Mouse (Mus musculus) liver, postnatal 0 days (tissue): ENCODE results near the gene Tescl. TPM values are rescaled to one million over a fixed set of nuclear protein-coding genes. Genes with fewer than 3 reads are reported as not detected.
A peak's percentile ranks its signal among the peaks of the same experiment; 100 is the strongest.

Source experiments
- ATAC-seq: fragments of 200-750 bp; cut with Nextera tagmentation; 2 replicates; pipeline ENCODE4 v1.8.0; 2017; ENCODE audit warnings: mild to moderate bottlenecking, moderate library complexity
- DNase-seq: peaks from one replicate; pipeline ENCODE4 v3.0.0-alpha.2; 2016
- H3K27ac ChIP-seq: fragments of 300-500 bp; sonication (generic); 2 replicates; pipeline ENCODE4 v1.5.1; 2014; ENCODE audit warnings: antibody characterized with exemption, moderate library complexity, mild to moderate bottlenecking, low read depth
- H3K27me3 ChIP-seq: fragments of 300-500 bp; sonication (generic); 2 replicates; pipeline ENCODE4 v1.6.1; 2014; ENCODE audit warnings: low read length, control low read depth, mixed read lengths; ENCODE audit not compliant: insufficient read depth
- H3K36me3 ChIP-seq: fragments of 300-500 bp; sonication (generic); replicated peaks from 2 replicates; pipeline ENCODE4 v1.6.1; 2014; ENCODE audit warnings: mild to moderate bottlenecking, control low read depth, low read length, moderate library complexity, mixed read lengths; ENCODE audit not compliant: insufficient read depth
- H3K4me1 ChIP-seq: fragments of 300-500 bp; sonication (generic); 2 replicates; pipeline ENCODE4 v1.6.1; 2014; ENCODE audit warnings: antibody characterized with exemption, mild to moderate bottlenecking, control low read depth; ENCODE audit not compliant: insufficient read depth
- H3K4me2 ChIP-seq: fragments of 300-500 bp; sonication (generic); 2 replicates; pipeline ENCODE4 v1.6.1; 2014; ENCODE audit warnings: low read depth, mild to moderate bottlenecking, low read length, moderate library complexity, mixed read lengths
- H3K4me3 ChIP-seq: fragments of 300-500 bp; sonication (generic); 2 replicates; pipeline ENCODE4 v1.5.1; 2014; ENCODE audit warnings: low read depth, low read length
- H3K9ac ChIP-seq: fragments of 300-500 bp; sonication (generic); replicated peaks from 2 replicates; pipeline ENCODE4 v1.6.1; 2014; ENCODE audit warnings: mild to moderate bottlenecking, moderate library complexity
- H3K9me3 ChIP-seq: fragments of 300-500 bp; sonication (generic); 2 replicates; pipeline ENCODE4 v1.6.1; 2016; ENCODE audit warnings: mild to moderate bottlenecking, control low read depth, low read length, mixed read lengths
- CTCF ChIP-seq: sonication (generic); IDR thresholded peaks from 2 replicates; pipeline ENCODE4 v1.5.1; 2016; ENCODE audit warnings: antibody characterized with exemption, low read depth
- EP300 ChIP-seq: IDR thresholded peaks from 2 replicates; pipeline ENCODE4 v1.6.1; 2016; ENCODE audit warnings: antibody characterized with exemption, low read depth, mild to moderate bottlenecking
- WGBS: fragments of 180-500 bp; shearing (Covaris S2); extraction: QIAGEN DNeasy Blood & Tissue Kit; methylation state at CpG from one replicate; pipeline ENCODE4 v1.1.7; 2014; ENCODE audit not compliant: insufficient replicate concordance; 5-methylcytosine and 5-hydroxymethylcytosine counted together
- polyA plus RNA-seq: library from polyadenylated mRNA; unstranded; fragments of >200 nt; fragmentation: Nextera tagmentation; extraction: Ambion mirVana; gene quantifications from 2 replicates; pipeline ENCODE4 v1.2.1, GENCODE M21; 2015

Gene Tescl
- polyA plus RNA-seq, 1 experiment from 2014 or later = not detected

DNA sequence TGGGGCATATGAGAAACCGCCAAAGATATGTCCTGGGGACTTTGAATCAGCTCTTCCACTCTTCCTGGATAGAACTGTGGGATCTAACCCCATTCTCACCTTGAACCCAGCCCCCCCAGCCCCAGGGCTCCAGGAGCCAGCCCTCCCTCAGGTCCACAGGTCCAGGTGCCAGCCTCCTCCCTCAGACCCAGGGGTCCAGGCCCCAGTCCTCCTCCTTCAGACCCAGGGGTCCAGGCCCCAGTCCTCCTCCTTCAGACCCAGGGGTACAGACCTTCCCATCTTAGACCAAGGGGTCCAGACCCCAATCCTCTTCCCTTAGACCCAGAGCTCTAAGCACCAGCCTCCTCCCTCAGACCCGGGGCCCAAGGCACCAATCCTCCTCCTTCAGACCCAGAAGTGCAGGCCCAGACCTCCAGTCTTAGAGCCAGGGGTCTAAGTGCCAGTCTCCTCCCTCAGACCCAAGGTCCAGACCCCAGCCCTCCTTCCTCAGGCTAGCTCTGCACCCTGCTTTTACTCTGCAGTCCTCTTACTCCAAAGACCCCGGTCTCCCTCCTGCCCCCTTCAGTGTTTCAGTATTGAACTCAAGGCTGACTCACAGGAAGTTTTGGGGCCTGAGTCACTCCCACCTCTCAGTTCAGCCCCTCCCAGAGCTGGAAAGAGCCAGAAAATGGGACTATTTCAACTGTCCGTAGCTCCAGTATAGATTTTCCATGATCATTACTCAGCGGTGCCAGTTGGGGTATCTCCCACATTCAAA lies 31.7 kb upstream of the Tescl start:
- peaks cover 25% of the 10 kb centered on the region for H3K4me1 ChIP-seq
- TF ChIP-seq CTCF (no peak), EP300 (no peak)
- no peaks in the 10 kb centered on the region for H3K27me3 ChIP-seq
- ATAC-seq (no peak), DNase-seq (no peak)
- H3K27ac ChIP-seq = 0 out of 2 replicates have a peak overlapping the region, but pooled peaks have one; percentile 24
- H3K9me3 ChIP-seq = no peaks in the 10 kb centered on the region
- no peaks in the 10 kb centered on the region for H3K36me3 ChIP-seq
- H3K9ac ChIP-seq = peak overlapping the region; percentile 11; the same call in 1 of the 2 replicates
- H3K4me2 ChIP-seq = no peak overlapping the region
- WGBS = 65% methylated on average over 5 of the region's 5 CpGs
- H3K4me3 ChIP-seq = no peak overlapping the region

DNA sequence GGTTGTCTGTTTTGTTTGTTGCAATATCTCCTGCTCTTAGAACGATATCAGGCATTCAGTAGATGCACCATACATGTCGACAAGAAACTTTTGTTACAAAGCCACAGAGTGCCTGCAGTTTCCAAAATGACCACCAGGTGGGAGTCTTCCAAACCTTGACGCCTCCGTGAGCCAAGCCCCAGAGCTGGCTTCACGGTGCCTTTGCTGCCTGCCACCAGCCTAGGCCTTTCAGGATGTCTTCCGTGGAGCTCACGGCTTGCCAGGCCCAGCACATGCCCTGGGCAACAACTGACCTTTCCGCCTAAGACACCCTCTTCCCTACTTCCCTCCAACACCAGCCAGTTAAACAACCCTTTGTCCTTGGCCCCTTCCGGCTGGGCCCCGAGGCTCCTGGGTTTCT lies 31.1 kb upstream of the Tescl start:
- Histone ChIP-seq H3K27me3 (no peaks in the 10 kb centered on the region), H3K4me3 (no peak overlapping the region), H3K27ac (0 out of 2 replicates have a peak overlapping the region, but pooled peaks have one; percentile 24), H3K9me3 (no peaks in the 10 kb centered on the region), H3K4me2 (peak overlapping the region; percentile 48; the same call in 1 of the 2 replicates), H3K9ac (no peak overlapping the region; the same call in 1 of the 2 replicates), H3K36me3 (no peaks in the 10 kb centered on the region), H3K4me1 (peaks cover 19% of the 10 kb centered on the region)
- peak; percentile 96 for TF ChIP-seq CTCF
- no peak for TF ChIP-seq EP300
- DNase-seq (peak; percentile 91), ATAC-seq (peak; percentile 65)
- WGBS = 16% methylated on average over 10 of the region's 10 CpGs

DNA sequence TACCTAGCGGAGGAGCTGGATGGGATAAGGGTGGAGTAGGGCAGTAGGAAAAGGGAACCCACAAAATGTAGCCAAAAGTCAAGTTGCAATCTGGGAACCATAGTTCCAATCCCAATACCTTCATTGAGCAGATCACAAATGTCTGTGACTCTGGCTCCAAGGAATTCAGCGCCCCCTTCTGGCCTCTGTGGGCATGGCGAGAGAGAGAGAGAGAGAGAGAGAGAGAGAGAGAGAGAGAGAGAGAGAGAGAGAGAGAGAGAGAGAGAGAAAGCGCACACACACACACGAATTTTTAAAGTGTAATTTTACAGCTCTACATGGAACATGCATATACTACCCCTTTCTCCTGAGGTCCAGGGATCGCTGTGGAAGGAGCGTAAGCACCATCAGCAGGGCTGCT lies 29.5 kb upstream of the Tescl start:
- DNase-seq (peak; percentile 67), ATAC-seq (no peak)
- H3K27me3 ChIP-seq = no peaks in the 10 kb centered on the region
- H3K27ac ChIP-seq = no peak overlapping the region
- no peak overlapping the region for H3K9ac ChIP-seq
- H3K4me1 ChIP-seq = peaks cover 14% of the 10 kb centered on the region
- H3K9me3 ChIP-seq = no peaks in the 10 kb centered on the region
- H3K36me3 ChIP-seq = no peaks in the 10 kb centered on the region
- H3K4me3 ChIP-seq = no peak overlapping the region
- H3K4me2 ChIP-seq = no peak overlapping the region
- 22% methylated on average over 6 of the region's 7 CpGs for WGBS
- TF ChIP-seq CTCF = peak; percentile 66
- no peak for TF ChIP-seq EP300

DNA sequence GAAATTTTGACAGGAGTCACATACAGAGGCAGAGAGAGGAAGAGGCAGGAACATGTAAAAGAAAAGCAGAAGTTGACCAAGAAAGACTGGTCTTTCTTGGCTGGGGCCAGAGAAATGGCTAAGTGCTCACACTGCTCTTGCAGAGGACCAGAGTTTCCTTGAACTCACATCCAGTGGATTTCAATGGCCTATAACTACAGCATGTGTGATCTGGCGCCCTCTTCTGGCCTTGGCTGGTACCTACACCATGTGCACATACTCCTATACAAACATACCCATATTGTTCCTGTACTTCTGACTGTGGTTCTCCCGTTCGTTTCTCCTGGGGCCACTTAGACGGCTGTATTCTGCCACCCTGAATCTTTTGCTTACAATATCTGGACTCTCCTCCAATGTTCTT lies 27.3 kb upstream of the Tescl start:
- peaks cover 4% of the 10 kb centered on the region for H3K4me1 ChIP-seq
- no peak overlapping the region for H3K4me2 ChIP-seq
- ATAC-seq (no peak), DNase-seq (peak; percentile 45)
- H3K36me3 ChIP-seq = no peaks in the 10 kb centered on the region
- H3K27ac ChIP-seq = no peak overlapping the region
- 64% methylated on average over 4 of the region's 4 CpGs for WGBS
- H3K9me3 ChIP-seq = no peaks in the 10 kb centered on the region
- peak; percentile 56 for TF ChIP-seq CTCF
- no peak for TF ChIP-seq EP300
- no peak overlapping the region for H3K9ac ChIP-seq
- no peak overlapping the region for H3K4me3 ChIP-seq
- H3K27me3 ChIP-seq = no peaks in the 10 kb centered on the region

DNA sequence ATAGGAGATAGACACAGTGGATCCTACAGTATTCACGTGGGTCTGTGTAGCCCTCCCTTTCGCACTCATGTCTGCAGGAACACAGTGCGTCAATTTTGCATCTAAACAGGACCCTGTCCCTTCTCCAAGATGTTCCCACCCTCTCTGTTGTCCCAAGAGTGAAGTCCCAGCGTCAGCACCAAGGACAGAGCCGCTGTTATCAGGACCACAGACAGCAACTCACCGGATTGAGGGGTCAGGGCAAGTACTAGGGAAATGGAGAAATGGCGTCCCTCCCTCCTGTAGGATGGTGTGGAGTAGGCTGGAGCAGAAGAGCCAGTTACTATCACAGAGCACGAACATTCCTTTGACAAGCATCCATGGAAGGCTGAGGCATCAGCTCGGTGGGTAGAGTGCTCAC lies 25.5 kb upstream of the Tescl start:
- Histone ChIP-seq H3K36me3 (no peaks in the 10 kb centered on the region), H3K27me3 (no peaks in the 10 kb centered on the region), H3K9me3 (no peaks in the 10 kb centered on the region), H3K4me2 (no peak overlapping the region), H3K4me3 (no peak overlapping the region), H3K27ac (no peak overlapping the region), H3K9ac (no peak overlapping the region), H3K4me1 (no peaks in the 10 kb centered on the region)
- TF ChIP-seq CTCF (no peak), EP300 (no peak)
- WGBS = 22% methylated on average over 9 of the region's 9 CpGs
- peak; percentile 60 for DNase-seq
- ATAC-seq = no peak

DNA sequence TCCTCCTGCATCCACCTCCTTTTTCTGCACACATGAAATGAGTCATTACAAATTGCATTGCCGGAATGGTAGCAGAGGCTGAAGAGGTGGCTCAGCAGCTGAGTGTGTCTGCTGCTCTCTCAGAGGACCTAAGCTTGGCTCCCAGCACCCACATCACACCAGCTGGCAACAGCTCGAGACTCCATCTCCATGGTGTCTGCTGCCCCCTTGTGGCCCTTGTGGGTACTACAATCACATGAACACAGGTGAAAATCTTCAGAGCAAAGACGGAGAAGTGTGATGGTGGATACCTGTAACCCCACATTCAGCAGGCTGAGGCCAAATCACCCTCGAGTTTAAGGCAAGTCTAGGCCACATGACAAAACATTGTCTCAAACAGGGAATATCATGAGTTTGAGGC lies 24.2 kb upstream of the Tescl start:
- ATAC-seq = no peak
- WGBS = 44% methylated on average over 4 of the region's 4 CpGs
- no peak for TF ChIP-seq EP300
- peak; percentile 84 for TF ChIP-seq CTCF

More for the DNA sequence above, 24.2 kb upstream of the Tescl start:
- peak; percentile 58 for DNase-seq
- Histone ChIP-seq H3K4me1 (no peaks in the 10 kb centered on the region), H3K9me3 (no peaks in the 10 kb centered on the region), H3K27me3 (no peaks in the 10 kb centered on the region), H3K9ac (no peak overlapping the region), H3K36me3 (no peaks in the 10 kb centered on the region), H3K4me3 (no peak overlapping the region), H3K4me2 (no peak overlapping the region), H3K27ac (no peak overlapping the region)
